Mouse (Mus musculus): Measurements from ENCODE around the gene Kars.

Kars gene

DNA sequence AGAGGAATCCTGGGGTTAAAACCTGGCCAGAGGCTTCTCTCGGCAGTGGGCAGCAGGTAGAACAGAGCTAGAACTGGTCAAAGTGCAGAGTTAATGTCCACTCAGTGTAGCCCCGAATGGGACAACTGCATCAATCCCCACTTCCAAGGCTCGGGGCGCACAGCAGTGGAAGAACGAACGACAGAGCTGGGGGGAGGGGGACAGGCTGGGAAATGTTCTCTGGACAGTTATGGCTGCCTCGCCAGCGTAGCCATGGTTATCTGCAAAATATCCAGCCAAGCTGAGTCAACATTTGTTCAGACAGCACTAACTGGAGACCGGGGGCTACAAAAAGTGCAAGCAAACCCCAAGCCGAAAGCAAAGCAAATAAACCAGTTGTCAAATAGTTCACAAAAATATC lies 33.0 kb downstream of the Kars start:
- no peak for DNase-seq

DNA sequence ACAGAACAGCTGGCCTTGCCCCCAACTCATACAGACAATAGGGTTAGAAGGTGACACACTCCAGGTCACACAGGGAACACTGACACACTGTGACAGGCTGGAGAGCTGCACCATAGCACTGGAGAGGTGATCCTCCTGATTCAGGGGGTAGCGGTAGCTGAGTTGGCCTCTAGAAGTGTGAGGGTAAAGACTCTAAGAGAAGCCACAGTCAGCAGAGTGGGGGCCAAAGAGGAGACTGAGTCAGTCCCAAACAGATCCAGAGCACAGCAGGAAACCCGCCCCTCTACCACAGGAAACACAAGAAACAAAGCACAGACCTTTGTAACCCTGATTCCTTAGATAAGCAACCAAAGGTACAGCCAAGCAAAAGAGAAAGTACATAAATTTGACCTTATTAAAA lies 34.8 kb downstream of the Kars start:
- no peak for DNase-seq

DNA sequence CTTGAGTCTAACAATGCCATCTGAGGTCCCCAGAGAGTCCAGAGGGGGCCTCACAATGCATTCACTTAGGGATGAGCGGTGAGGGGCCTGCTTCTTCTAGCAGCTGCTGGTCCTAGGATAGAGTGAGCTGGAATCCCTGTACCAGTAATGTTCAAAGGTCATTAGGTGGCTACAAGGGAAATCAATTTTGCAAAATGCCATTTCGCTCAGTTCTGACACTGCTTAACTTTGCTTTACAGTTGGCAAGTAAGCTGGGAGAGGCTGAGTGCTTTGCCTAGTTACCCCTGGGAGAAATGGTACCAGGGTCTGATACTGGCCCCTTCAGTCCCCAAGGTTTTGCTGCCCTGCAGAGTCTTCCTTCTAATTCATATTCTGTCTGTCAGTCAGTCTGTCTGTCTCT lies 35.4 kb downstream of the Kars start:
- no peak for DNase-seq

DNA sequence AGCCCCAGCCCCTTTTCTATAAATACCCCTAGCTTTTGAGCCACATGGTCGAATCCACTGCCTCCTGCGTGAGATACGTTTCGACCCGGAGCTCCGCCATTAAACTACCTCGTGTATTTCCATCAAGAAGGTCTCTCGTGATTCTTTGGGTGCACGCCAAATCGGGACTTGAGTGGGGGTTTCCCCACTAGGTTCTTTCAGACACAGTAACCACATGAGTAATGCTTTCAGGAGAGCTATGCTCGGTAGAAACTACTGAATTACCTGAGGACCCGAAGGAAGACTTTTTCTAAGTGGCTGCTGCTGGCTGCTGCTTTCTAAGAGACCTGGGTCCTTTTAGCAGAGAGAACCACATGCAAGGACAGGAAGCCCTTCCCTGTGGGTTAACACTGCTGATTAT lies 37.0 kb downstream of the Kars start:
- no peak for DNase-seq

DNA sequence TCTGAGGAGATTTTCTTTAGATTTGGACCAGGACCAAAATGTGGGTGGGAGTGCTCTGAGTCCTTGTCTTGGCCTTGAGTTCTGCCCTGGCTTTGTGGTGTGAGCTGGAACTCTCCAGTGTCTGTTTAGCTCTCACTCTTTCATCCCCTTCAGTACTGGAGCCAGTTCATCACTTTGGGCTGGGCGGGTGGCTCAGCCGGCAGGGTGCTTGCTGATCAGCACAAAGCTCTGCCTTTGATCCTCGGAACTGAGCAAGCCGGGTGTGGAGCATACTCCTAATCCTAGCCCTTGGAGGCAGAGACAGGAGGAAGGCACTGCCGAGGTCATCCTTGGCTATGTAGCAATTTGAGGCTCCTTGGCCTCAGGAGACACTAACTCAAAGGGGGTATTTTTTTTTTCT lies 42.1 kb downstream of the Kars start:
- DNase-seq = no peak

DNA sequence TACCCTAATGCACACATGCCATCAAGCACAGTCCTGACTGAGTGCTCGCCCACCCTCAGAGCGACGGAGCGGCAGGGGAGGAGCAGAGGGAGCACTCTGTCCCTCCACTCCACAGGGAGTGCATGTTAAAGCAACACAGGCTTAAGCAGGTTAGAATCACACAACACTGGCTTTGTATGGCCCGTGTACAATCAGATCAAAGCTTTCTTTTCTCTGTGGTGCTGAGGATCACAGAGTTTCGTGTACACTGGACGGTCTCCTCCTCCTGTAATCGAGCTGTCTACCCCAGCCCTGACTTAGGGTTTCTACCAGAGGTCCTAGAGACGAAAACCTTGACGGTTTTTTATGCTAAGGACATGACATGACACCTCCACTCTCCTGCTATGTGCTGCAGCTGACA lies 42.6 kb downstream of the Kars start:
- no peak for DNase-seq

DNA sequence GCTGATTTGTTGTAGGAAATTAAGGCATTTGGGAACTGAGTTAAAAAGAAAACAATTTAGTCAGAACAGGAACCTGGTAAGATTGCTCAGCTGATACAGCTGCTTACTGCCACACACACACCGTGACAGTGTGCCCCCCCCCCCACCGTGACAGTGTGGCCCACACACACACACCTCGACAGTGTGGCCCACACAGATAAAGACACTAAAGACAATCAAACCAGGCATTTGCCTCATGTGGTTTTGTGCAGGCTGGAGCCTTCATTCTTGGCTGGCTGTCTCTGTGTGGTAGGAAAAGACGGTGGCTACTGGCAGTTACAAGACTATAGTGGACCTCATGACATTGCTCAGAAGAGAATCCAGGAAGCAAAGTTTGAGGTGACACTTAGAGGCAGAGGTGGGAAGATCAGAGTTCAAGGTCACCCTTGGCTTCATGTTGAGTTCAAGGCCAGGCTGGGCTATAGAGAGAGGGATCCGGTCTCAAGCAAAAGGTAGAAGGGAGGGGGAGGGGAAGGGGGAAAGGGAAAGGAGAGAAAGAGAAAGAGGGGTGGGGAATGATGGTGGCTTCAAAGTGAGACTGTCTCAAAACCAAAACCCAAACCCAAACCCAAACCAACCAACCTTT lies 43.8 kb downstream of the Kars start:
- DNase-seq = no peak

DNA sequence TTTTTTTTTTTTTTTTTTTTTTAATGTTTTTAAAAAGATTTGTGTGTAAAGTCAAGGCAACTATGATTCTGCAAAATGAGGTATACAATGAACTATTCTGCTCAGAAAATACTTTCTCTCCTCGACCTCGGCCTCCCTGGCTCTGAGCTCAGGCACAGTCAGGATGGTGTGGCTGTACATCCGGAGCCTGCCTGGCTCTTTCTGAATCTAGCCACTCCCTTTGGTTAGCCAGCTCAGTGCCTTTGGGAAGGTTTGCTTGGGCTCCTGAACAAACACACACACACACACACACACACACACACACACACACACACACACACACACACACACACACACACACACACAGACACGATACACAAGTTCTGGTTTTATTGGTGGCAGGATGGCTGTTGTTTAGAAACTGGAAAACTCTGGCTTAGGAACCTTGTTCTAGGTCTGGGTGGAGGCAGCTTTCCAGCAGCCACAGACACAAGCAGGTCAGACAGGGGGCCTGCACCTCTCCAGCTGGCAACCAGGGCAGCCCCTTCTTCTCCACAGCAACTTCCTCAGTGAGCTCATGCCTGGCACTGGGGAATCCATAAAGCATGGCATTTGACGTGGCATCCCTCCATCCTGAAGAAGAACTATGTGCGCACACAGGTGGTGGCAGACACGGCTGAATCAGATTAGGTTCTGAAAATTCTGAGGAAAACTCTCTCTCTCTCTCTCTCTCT lies 46.1 kb downstream of the Kars start:
- DNase-seq = no peak

DNA sequence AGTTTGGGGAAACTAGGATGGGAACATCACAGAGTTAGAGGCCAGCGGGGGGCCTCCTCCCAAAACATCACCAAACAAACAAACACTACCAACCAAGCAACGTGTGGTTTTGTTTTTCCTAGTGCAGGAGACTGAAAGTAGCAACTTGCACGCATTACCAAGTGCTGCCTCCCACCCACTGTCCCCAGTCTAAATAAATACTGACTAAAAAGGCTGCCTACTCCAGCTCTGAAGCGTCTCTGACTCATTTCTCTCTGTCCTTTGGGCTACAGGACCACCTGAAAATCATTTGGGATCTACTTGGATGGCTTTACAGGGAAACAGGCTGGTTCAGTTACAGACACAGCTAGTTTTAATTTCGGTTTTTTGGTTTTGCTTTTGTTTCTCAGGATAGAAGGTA lies 46.8 kb downstream of the Kars start:
- DNase-seq = no peak

DNA sequence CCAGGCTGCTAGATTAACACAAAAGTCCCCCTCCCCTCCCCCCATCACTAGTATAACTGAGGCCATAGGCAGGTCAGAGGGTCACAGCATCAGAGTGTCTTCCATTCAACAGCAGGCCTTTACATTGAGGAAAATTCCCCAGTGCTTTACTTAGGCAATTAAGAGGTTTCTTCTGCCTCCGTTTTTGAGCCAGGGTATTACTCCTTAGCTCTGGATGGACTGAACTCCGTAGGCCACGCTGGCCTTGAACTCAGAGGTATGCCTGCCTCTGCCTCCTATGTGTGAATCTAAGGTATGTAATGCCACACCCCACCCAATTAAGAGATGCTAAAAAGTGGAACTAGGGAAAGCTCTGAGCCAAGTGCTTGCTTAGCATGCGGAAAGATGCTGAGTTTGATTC lies 47.6 kb downstream of the Kars start:
- DNase-seq = no peak

DNA sequence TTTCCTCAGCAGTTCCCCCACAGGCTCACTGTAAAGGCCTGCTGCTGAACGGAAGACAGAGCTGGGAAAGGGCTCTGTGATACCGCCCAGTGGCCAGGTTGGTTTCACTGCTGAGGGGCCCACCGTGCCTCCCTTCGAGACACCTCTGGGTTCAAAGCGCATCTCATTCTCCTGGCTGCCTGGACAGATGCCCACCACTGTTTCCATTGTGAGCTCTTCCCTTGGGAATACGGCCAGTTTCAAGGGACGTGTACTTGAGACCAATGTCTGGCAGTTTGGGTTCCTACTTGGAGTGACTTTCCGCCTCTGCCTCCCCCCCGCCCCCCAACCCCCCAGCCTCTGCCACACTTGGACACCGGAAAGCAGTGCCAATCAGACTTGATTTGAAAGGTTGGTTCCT lies 48.0 kb downstream of the Kars start:
- DNase-seq = no peak

DNA sequence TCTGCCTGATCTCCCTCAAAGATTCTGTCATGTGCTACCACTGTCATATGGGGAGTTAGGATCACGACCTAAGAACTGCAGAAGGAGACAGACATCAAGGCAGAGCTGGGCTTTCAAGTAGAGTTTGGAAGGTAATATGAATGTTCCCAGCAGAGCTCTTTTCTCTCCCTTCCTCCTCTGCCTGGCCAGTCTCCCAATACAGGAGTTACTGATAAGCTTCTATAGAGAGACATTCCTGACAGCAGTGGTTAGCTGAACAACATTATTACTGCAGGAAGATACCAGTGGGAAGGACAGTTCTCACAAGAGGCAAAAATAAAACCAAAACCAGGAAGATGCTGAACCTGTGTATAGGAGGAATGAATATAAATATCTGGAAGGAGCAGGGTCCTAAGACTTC lies 48.5 kb downstream of the Kars start:
- DNase-seq = no peak

DNA sequence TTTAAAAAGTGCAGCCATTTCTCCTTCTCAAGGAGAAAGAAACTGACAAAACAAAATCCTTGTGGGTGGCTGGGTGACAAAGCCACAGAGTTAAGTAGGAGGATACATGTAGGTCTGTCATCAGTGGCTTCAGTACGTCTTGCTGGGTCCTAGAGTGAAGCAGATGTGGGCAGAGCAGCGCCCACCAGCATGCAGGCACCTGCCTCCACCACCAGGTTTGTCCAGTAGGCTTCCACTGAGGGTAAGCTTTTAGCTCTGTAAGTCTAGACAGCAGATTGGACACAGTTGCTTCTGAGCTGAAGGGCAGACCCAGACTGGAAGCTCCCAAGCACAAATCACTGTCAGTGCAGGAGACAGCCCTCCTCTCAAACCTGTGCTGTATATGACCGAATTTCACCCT lies 49.8 kb downstream of the Kars start:
- DNase-seq = no peak

DNA sequence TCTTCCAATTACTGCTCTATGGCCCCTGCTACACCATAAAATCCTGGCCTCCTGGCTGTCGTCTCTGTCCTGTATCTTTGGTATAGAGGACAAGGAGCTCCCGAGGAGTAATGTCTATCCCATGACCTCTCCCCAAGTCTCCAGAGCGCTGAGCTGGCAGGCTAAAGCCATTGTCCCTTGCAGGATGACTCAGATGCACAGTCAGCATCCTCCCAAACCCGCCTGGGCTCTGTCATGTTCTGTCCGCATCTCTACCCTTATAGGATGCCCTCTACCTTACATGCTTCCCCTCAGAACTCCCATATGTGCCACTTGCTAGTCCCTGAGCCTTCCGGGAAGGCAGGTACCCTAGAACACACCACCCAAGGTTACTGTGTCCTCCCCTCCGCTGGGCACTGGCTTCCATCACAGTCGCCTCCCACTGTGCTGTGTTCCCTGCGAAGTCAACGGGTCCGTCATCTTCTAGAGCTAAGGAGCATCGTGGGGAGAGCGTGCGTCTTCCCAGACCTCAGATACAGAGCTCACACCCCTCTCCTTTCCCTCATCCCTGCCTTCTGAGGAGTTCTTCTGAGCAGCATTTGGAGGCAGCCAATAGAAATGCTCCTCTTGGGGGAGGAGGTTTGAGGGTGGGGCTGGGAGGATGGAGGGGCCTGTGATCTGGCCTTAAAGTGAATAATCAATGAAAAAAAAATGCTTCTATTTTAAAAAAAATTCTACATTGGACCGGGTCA lies 50.4 kb downstream of the Kars start:
- DNase-seq = no peak

DNA sequence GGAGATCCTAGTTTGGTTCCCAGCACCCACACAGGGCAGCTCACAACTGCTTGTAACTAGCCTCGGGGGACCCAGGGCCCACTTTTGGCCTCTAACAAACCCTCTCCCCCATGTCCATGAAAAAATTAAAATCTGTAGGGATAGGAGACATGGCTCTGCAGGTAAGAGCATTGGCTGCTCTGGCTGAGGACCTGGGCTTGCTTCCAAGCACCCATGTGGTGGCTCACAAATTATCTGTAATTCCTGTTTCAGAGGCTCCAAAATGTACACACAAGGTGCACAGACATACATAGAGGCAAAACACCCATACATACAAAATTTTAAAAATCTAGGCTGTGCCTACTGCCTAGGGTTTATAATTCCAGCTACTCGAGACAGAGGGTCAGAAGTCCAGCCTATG lies 53.9 kb downstream of the Kars start:
- DNase-seq = no peak

DNA sequence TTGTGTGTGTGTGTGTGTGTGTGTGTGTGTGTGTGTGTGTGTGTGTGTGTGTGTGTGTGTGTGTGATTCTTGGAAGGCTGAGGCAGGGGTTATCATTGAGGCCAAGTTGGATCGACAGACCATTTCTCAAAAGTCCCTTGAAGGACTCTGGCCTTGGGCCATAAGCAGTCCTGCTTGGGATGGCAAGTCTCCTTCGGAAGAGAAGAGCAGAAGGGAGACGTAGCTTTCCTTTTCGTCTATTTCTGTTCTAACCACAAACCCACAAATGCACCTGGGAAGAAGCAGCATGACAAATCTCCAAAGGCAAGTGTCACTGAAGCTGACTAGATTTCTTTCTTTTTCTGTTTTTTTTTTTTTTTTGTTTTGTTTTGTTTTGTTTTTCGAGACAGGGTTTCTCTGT lies 55.2 kb downstream of the Kars start:
- DNase-seq = no peak

DNA sequence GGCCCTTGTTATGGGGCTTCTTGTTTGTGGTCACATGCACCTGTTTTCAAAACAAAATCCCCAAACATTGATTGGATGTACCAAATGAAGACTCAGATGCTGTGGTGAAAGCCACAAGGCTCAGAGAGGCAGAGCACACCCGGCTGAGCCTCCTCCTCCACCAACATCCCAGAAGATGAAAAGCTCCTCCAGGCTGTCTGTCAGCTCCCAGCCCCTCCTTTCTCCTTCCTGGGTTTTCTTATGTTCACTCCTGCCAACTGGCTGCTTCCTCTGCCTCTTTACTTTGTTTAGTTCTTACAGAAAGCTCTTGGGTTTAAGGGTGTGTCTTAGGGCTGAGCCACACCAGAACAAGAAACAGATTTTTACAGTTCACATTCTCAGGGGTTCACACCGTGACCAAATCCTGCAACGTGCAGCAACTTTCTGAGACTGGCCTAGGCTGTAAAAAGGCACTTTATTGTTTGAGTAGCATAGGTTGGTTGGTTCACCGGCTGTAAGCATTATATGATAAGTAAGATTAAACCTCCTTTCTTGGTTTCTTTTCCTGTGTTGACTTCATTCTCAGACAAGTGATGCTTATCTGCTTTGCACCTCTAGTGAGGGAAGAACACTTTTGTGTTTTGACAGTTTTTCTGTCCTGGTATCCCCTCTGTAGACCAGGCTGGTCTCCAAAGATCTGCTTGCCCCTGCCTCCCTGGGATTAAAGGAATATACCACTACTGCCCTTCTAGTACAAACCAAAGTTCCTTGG lies 56.1 kb downstream of the Kars start:
- no peak for DNase-seq

DNA sequence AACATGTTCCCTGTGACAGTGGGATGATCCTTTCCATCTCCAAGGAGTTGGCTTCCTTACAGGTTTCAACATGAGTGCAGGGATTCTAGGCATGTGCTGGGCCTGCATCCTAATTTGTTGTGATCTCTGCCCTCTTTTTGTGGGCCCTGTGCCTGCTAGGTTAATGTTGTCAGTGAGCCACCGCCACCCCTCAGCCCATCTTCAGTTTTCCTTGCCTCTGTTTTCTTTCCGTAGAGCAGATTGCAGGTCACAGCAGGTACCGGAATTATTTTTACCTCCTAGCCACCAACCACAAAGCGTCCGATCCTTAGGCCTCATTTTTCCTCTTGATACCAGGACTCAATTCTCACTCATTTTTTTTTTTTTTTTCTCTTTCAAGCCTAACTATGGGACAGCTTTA lies 59.2 kb downstream of the Kars start:
- no peak for DNase-seq

DNA sequence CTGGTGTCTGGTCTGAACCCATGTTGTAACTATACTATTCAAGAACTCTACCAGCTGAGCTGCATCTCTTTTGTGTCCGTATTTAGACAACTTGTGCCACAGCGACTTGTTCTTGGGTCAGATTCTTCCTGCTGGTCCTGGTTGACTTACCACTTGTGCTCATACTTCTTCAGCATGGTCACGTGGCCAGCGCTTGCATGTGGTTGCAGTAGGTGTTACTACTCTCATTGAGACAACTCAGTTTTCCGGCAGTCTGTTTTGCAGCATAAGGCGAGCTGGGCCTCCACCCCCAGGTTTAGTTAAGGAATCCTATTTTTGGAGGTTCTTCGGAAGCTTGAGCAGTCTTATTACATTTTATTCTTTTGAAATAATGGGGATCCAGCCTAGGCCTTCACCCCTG lies 59.8 kb downstream of the Kars start:
- DNase-seq = peak; percentile 78

DNA sequence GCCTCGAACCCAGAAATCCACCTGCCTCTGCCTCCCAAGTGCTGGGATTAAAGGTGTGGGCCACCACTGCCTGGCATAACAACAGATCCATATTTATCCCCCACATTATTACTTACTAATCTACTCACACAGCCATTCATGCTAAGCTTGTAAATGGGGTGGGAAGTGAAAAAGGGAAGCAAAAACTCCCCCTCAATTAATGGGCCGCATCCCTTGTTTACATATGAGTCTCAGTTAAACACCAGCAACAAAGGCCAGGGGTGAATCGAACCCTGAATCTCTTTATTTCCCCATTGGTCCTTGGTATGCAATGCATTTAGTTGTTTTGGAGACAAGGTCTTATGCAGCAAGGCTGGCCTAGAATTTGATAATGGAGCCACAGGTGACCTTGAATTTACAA lies 60.3 kb downstream of the Kars start:
- DNase-seq = no peak

DNA sequence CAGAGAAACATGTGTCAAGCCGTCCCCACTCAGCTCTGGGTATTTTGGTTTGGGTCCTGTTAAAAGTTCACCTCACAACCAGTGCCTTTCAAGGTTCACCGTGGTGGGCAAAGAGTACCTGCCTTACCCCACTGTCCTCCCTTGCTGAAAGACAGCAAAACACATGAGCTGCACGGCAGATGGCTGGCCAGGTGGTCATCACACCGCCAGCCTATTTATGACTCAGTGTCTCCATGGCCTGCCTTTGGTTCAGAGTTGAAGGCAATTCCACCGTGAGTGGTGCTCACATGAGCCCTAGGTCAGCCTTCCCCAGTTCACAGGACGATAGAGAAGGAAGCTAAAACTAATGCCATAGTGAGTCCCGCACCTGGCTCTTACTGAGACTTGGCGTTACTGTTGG lies 63.2 kb downstream of the Kars start:
- DNase-seq = no peak

DNA sequence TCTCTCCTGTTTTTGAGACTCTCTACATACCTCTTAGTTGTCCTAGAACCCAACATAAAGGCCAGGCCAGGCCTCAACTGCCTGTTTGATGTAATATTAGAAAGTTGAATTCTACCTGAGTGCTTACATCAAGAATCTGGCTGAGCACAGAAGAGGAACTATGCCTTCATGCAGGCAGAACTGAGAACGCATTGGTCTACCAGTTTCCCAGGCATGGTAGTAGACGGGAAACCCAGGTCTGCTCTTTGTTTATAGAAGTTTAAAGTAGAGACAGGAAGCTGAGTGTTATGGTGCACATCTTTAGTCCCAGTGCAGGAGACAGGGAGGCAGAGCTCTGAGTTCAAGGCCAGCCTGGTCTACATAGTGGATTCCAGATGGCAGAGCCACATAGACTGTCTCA lies 64.0 kb downstream of the Kars start:
- DNase-seq = no peak

DNA sequence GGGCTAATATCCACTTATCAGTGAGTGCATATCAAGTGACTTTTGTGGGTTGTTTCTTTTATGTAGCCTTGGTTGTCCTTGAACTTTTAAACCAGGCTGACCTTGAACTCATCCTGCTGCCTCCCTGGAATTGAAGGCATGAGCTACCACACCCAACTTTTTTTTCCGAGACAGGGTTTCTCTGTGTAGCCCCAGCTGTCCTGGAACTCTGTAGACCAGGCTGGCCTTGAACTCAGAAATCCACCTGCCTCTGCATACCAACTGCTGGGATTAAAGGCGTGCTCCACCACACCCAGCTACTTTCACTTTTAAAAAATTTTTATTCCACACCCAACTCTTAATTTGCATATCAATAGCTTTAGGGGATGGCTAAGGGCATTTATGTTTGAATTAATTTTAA lies 67.6 kb downstream of the Kars start:
- no peak for DNase-seq
